Mouse (Mus musculus) hindbrain, embryonic 16.5 days (tissue): ENCODE data around the gene Mndal. TPM values are rescaled to one million over a fixed set of nuclear protein-coding genes. Genes with fewer than 3 reads are reported as not detected.
"Not testable (repeated sequence)": the region's sequence is repeated elsewhere in the genome, so short reads cannot be mapped to it uniquely, and the experiment has no call there.

Experiments used
- ATAC-seq: fragments of 200-750 bp; cut with Nextera tagmentation; 2 replicates; pipeline ENCODE4 v1.8.0; 2017; ENCODE audit warnings: moderate TSS enrichment, moderate library complexity
- H3K27ac ChIP-seq: fragments of 300-500 bp; sonication (generic); 2 replicates; pipeline ENCODE4 v1.5.1; 2014; ENCODE audit warnings: low read depth, mild to moderate bottlenecking, control low read depth, low read length, moderate library complexity
- H3K27me3 ChIP-seq: fragments of 300-500 bp; sonication (generic); replicated peaks from 2 replicates; pipeline ENCODE4 v1.6.1; 2014; ENCODE audit warnings: low read length; ENCODE audit not compliant: control insufficient read depth, insufficient read depth
- H3K36me3 ChIP-seq: fragments of 300-500 bp; sonication (generic); 2 replicates; pipeline ENCODE4 v1.6.1; 2014; ENCODE audit warnings: mild to moderate bottlenecking, low read length, moderate library complexity, mixed read lengths; ENCODE audit not compliant: control insufficient read depth, insufficient read depth
- H3K4me1 ChIP-seq: fragments of 300-500 bp; sonication (generic); 2 replicates; pipeline ENCODE4 v1.6.1; 2014; ENCODE audit warnings: low read depth, low read length; ENCODE audit not compliant: control insufficient read depth, insufficient read depth
- H3K4me2 ChIP-seq: fragments of 300-500 bp; sonication (generic); 2 replicates; pipeline ENCODE4 v1.6.1; 2014; ENCODE audit warnings: mild to moderate bottlenecking, low read length, control low read depth, moderate library complexity
- H3K4me3 ChIP-seq: fragments of 300-500 bp; sonication (generic); 2 replicates; pipeline ENCODE4 v1.5.1; 2014; ENCODE audit warnings: mild to moderate bottlenecking, low read length, control low read depth, moderate library complexity
- H3K9ac ChIP-seq: fragments of 300-500 bp; sonication (generic); 2 replicates; pipeline ENCODE4 v1.6.1; 2014; ENCODE audit warnings: low read depth, mild to moderate bottlenecking, control low read depth, low read length, moderate library complexity
- H3K9me3 ChIP-seq: fragments of 300-500 bp; sonication (generic); 2 replicates; pipeline ENCODE4 v1.6.1; 2014; ENCODE audit warnings: mild to moderate bottlenecking, low read length, moderate library complexity; ENCODE audit not compliant: control insufficient read depth
- WGBS: fragments of 180-500 bp; shearing (Covaris S2); extraction: QIAGEN DNeasy Blood & Tissue Kit; methylation state at CpG from one replicate; pipeline ENCODE4 v1.1.7; 2014; 5-methylcytosine and 5-hydroxymethylcytosine counted together
- polyA plus RNA-seq: library from polyadenylated mRNA; unstranded; fragments of >200 nt; fragmentation: Nextera tagmentation; extraction: Ambion mirVana; gene quantifications from 2 replicates; pipeline ENCODE4 v1.2.1, GENCODE M21; 2015

The Mndal gene
- polyA plus RNA-seq, 1 experiment from 2014 or later = 2.0 TPM

DNA sequence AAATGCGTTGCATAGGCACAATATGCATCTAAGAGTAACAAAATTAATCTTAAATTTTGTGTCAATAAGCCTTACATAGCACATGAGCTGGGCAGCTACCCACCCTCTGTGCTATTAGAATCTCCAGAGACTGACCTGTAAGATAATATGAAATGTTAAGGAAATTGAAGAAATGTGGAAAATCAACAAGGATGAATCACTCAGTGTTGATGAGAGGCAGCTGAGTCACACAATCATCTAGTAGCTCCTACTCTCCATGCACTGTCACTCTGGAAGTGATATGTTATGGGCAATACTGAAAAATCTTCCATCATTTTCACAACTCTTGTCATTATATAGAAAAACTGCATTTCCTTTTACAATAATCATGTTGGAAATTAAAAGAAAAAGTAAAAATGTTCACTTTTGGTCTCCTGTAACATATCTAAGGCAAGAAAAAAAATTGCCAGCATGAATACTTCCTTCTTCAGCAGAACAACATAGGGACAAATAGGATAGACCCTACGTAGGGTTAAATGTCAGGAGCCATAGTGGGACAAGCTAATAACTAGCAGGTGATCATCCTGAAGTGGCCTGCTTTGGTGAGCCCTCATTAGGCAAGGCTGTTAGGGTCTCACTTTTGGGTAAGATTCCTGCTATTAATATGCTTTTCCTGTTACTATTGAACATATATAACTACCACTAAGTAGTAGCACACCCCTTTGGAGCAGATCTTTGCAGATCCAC is 12.9 kb upstream of the Mndal start:
- 83% methylated on average over 2 of the region's 2 CpGs for WGBS

DNA sequence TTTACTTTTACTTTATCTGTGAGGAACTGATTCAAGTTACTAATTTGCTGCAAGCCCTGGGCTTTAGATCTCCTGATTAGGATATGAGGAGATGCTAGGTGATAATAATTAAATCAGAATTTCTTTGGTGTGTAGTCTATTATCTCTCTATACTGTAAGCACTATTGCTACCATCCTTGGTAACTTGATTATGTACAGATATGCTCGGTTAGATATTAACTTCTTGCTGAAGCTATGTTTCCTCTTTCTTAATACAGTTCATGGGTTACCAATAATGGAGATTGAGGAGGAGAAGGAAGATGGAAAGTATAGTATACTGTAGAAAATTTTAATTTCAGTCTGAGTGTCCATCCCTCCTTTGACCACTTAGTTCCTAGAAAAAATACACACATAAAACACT is 11.3 kb upstream of the Mndal start:
- WGBS = 93% methylated on average over 1 of the region's 1 CpGs

More for the DNA sequence above, 12.9 kb upstream of the Mndal start:
- no peaks in the 10 kb centered on the region for H3K9me3 ChIP-seq
- no peak overlapping the region for H3K4me3 ChIP-seq
- no peaks in the 10 kb centered on the region for H3K27me3 ChIP-seq
- no peaks in the 10 kb centered on the region for H3K36me3 ChIP-seq
- H3K27ac ChIP-seq = no peak overlapping the region
- H3K9ac ChIP-seq = no peak overlapping the region
- H3K4me2 ChIP-seq = no peak overlapping the region
- H3K4me1 ChIP-seq = no peaks in the 10 kb centered on the region
- no peak for ATAC-seq

DNA sequence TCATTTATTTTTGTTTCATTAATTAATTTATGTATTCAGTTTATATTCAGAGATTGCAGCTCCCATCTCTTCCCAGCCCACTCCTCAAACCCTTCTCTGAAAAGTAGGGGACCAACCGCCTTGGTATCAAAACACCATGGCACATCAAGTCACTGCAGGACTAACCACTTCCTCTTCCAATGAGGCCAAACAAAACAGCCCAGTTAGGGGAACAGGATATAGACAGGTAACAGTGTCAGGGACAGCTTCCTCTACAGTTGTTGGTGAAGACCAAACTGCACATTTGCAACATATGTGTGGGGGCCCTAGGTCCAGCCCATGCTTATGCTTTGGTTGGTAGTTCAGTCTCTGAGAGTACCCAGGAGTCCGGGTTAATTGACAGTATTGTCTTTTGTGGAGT is 6.8 kb upstream of the Mndal start:
- not testable (repeated sequence) for H3K27ac ChIP-seq, H3K36me3 ChIP-seq, H3K4me1 ChIP-seq, H3K4me3 ChIP-seq, H3K27me3 ChIP-seq, H3K9me3 ChIP-seq, H3K9ac ChIP-seq, ATAC-seq, H3K4me2 ChIP-seq
- 93% methylated on average over 2 of the region's 2 CpGs for WGBS

More for the DNA sequence above, 11.3 kb upstream of the Mndal start:
- no peak for ATAC-seq
- Histone ChIP-seq H3K9ac (no peak overlapping the region), H3K4me1 (no peaks in the 10 kb centered on the region), H3K36me3 (no peaks in the 10 kb centered on the region), H3K27me3 (no peaks in the 10 kb centered on the region), H3K27ac (no peak overlapping the region), H3K9me3 (no peaks in the 10 kb centered on the region), H3K4me3 (no peak overlapping the region), H3K4me2 (no peak overlapping the region)

DNA sequence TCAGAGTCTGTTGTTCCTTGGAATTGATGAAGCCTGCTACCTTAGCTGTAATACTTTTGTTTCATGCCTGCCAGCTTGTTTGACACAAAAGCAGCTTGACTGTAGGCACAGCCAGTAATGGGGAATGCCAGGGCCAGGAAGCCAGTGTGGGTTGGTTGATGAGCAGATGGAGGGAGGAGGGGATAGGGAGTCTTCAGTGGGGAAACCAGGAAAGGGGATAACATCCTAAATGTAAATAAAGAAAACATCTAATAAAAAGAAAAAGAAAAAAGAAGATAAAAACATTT is 432 bp upstream of the Mndal start:
- H3K9me3 ChIP-seq, H3K27me3 ChIP-seq, H3K9ac ChIP-seq, H3K4me2 ChIP-seq, H3K36me3 ChIP-seq, H3K27ac ChIP-seq, H3K4me3 ChIP-seq, H3K4me1 ChIP-seq: not testable (repeated sequence)
- 0 out of 2 replicates have a peak, but pooled peaks have one; percentile 20 for ATAC-seq

DNA sequence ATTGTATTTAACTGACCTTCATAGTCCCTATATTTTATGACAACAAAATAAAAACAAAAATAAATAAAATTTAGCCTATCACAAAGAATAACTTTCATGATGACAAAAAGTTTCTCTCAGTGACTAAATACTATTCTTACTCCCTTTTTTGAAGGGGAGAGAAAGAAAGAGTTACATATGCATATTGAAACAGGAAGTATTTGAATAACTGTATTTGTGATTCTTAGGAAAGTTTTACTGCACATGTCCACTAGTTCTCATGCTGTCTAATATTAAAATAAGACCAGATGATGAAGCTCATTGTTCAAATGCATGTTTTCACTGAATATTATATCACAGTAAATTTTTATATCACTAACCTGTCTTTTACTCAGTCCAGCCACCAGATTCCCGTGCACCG is 769 bp downstream of the Mndal start:
- not testable (repeated sequence) for H3K27me3 ChIP-seq, H3K4me2 ChIP-seq, ATAC-seq, H3K4me1 ChIP-seq, H3K36me3 ChIP-seq, H3K4me3 ChIP-seq, H3K27ac ChIP-seq, H3K9me3 ChIP-seq, H3K9ac ChIP-seq
- WGBS = 97% methylated on average over 2 of the region's 2 CpGs

DNA sequence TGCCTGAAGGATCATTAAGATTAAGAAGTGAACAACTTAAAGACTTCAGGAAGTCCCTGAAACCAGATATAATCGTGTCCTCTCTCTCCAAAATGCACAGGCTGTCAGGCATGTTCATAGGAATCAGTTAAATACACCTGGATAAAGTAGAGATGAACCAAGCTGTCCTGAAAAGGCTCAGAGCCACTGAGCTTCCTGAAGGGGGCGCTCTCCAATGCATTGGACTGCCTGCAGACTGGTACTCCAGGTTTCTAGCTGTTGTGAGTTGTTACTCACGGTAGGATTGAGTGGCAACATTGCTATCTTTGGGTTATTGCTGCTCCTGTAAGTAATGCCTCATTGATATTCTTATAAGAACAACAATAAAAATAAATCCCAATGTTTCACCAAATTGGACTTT is 23.0 kb downstream of the Mndal start:
- H3K27me3 ChIP-seq = not testable (repeated sequence)
- WGBS = 93% methylated on average over 2 of the region's 3 CpGs

DNA sequence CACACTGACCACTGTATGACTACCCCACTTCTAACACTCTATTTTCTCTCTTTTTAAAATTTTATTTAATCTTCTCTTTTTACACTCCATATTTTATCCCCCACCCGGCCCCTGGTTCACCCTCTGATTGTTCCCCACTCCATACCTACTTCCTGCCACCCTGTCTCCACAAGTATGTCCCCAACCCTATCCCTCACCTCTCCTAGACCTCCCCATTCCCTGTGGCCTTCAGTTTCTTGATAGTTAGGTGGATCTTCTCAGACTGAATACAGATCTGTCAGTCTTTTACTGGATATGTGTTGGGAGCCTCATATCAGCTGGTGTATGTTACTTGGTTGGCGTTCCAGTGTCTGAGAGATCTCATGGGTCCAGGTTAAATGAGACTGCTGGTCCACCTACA is 27.7 kb downstream of the Mndal start:
- H3K36me3 ChIP-seq = no peaks in the 10 kb centered on the region
- H3K4me2 ChIP-seq = no peak overlapping the region
- H3K4me1 ChIP-seq = no peaks in the 10 kb centered on the region
- no peaks in the 10 kb centered on the region for H3K27me3 ChIP-seq
- H3K9ac ChIP-seq = no peak overlapping the region
- 82% methylated on average over 2 of the region's 2 CpGs for WGBS
- H3K27ac ChIP-seq = no peak overlapping the region
- no peak overlapping the region for H3K4me3 ChIP-seq
- no peak for ATAC-seq
- no peaks in the 10 kb centered on the region for H3K9me3 ChIP-seq

More for the DNA sequence above, 23.0 kb downstream of the Mndal start:
- ATAC-seq, H3K4me2 ChIP-seq, H3K9me3 ChIP-seq, H3K4me3 ChIP-seq, H3K9ac ChIP-seq, H3K27ac ChIP-seq, H3K4me1 ChIP-seq, H3K36me3 ChIP-seq: not testable (repeated sequence)

DNA sequence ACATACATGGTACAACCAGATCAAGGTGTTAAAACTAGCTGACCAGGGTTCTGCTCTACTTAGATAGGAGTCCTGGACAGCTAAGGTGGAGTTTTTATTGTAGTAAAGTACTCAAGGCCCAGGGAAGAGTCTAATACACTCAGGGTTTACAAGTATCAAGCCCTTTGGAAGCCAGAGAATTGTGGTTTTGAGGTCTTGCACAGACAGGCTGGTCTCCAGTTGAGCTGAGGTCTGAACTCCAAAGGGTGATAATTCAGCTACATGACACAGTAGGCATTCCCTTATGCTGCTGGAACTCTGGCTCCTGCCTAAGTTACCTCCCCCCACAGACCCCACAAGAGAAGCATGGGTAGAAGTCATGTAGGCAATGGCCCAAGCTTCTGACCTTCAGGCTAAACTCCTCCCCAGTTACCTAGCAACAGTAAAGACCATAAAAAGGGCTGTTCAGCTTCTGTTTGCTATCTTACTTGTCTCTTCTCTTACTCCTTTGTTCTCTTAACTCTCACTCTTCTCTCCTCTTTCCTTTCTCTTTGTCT is 29.0 kb downstream of the Mndal start:
- not testable (repeated sequence) for H3K27ac ChIP-seq, H3K4me1 ChIP-seq, H3K36me3 ChIP-seq, H3K27me3 ChIP-seq, ATAC-seq, H3K4me2 ChIP-seq, H3K4me3 ChIP-seq, H3K9ac ChIP-seq, H3K9me3 ChIP-seq

DNA sequence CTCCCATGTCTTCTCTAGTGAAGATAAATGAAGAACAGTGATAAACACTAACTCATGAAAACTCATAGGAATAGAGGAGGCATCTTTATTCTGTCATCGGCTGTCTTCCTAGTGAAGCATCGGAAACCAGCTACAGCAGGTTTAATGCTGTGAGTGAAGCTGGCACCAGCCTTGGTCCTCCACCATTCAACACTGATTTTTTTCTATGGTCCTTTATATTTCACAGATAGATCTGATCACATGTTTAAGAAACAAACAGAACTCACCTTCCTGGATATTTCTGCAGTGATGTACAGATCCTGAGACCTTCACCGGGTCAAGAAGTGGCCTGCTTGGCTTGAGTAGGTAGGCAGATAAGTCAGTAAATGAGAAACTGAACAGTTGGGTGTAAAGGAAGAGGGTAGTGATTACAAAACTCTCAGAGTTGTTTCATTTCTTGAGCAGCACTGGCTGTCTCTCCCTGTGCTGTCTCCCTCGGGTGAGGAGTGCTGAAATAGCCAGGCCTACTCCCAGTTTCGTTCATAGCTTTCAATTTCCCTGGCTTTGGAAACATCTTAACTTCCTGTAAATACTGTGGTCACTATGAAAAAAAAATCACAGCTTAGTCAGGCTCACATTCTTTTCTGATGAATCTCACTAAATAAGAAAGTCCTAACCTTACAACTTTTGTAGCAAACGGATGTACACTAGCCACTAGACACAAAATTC is 29.6 kb downstream of the Mndal start, which contains the start of gene Ifi211:
Gene Ifi211 (minus strand): TSS at position 499 of the 708 bp plus-strand sequence.
- ATAC-seq, H3K4me2 ChIP-seq, H3K27ac ChIP-seq, H3K4me3 ChIP-seq, H3K27me3 ChIP-seq, H3K9me3 ChIP-seq, H3K36me3 ChIP-seq, H3K9ac ChIP-seq, H3K4me1 ChIP-seq: not testable (repeated sequence)
- WGBS = 89% methylated on average over 6 of the region's 6 CpGs
